Mouse (Mus musculus) heart, embryonic 10.5 days (tissue): ENCODE results near the gene Spin1. TPM values are rescaled to one million over a fixed set of nuclear protein-coding genes. Genes with fewer than 3 reads are reported as not detected.

Source experiments
- DNase-seq: peaks from one replicate; pipeline ENCODE4 v3.0.0-alpha.2; 2017; ENCODE audit warnings: low spot score
- H3K27ac ChIP-seq: fragments of 300-500 bp; sonication (generic); 2 replicates; pipeline ENCODE4 v1.5.1; 2016; ENCODE audit warnings: mild to moderate bottlenecking
- H3K27me3 ChIP-seq: fragments of 300-500 bp; sonication (generic); 2 replicates; pipeline ENCODE4 v1.6.1; 2016; ENCODE audit warnings: mild to moderate bottlenecking; ENCODE audit not compliant: poor library complexity, insufficient read depth, severe bottlenecking
- H3K36me3 ChIP-seq: fragments of 300-500 bp; sonication (generic); 2 replicates; pipeline ENCODE4 v1.6.1; 2016; ENCODE audit warnings: mild to moderate bottlenecking, moderate library complexity
- H3K4me1 ChIP-seq: fragments of 300-500 bp; sonication (generic); 2 replicates; pipeline ENCODE4 v1.6.1; 2016; ENCODE audit warnings: mild to moderate bottlenecking
- H3K4me3 ChIP-seq: fragments of 300-500 bp; sonication (generic); 2 replicates; pipeline ENCODE4 v1.5.1; 2016; ENCODE audit warnings: mild to moderate bottlenecking, moderate library complexity
- H3K9me3 ChIP-seq: fragments of 300-500 bp; sonication (generic); 2 replicates; pipeline ENCODE4 v1.6.1; 2016; ENCODE audit warnings: mild to moderate bottlenecking, moderate library complexity
- WGBS: fragments of 180-500 bp; shearing (Covaris S2); methylation state at CpG from one replicate; pipeline ENCODE4 v1.1.7; 2016; 5-methylcytosine and 5-hydroxymethylcytosine counted together
- polyA plus RNA-seq: library from polyadenylated mRNA; unstranded; fragments of >200 nt; fragmentation: Nextera tagmentation; extraction: Ambion mirVana; gene quantifications from 2 replicates; pipeline ENCODE4 v1.2.1, GENCODE M21; 2016

The Spin1 gene
- polyA plus RNA-seq, 1 experiment from 2014 or later = 63.4 TPM

- no peak for DNase-seq
- WGBS = 78% methylated on average over 3 of the region's 3 CpGs
- no peaks in the 10 kb centered on the region for H3K4me1 ChIP-seq
- no peaks in the 10 kb centered on the region for H3K36me3 ChIP-seq
- no peak overlapping the region for H3K4me3 ChIP-seq
- no peaks in the 10 kb centered on the region for H3K9me3 ChIP-seq
- no peak overlapping the region for H3K27ac ChIP-seq
- no peaks in the 10 kb centered on the region for H3K27me3 ChIP-seq
Observed at GRCm38 (mm10) chr13:51197699-51198098, 97.0 kb downstream of the Spin1 start.

- H3K27ac ChIP-seq = no peak overlapping the region
- H3K9me3 ChIP-seq = no peaks in the 10 kb centered on the region
- no peak overlapping the region for H3K4me3 ChIP-seq
- no peaks in the 10 kb centered on the region for H3K27me3 ChIP-seq
- no peaks in the 10 kb centered on the region for H3K4me1 ChIP-seq
- WGBS = 59% methylated on average over 5 of the region's 5 CpGs
- DNase-seq = no peak
- no peaks in the 10 kb centered on the region for H3K36me3 ChIP-seq
Observed at GRCm38 (mm10) chr13:51198186-51198585, 97.5 kb downstream of the Spin1 start.

Other genes with a start within 250 kb of the Spin1 start
- gene Nxnl2, start 70.1 kb downstream of the Spin1 start, polyA plus RNA-seq = 0.26 and 0.53 TPM in 2 replicates